Mouse (Mus musculus): ENCODE data around the gene Tagln. TPM values are rescaled to one million over a fixed set of nuclear protein-coding genes. Genes with fewer than 3 reads are reported as not detected.

Tagln gene
- polyA plus RNA-seq (2012; rRNA removed), result 18.3 and 49.8 TPM in 2 replicates

GRCm38 (mm10) chr9:45935628-45936210 lies at the start of gene Tagln:
Gene Tagln (minus strand): TSS chr9:45936058.
- no peak for TF ChIP-seq CTCF (IDR thresholded peaks at IDR 0.05; ENCODE audit: control insufficient read depth, insufficient read depth, insufficient replicate concordance, low read depth, low read length)
- no peak for TF ChIP-seq POLR2A (IDR thresholded peaks at IDR 0.05; ENCODE audit: control insufficient read depth, low read depth, low read length)
- H3K27ac ChIP-seq (ENCODE audit: control insufficient read depth, insufficient read depth, low read depth, low read length), result peak within 1 kb of the TSS; percentile 45
- no peaks in the 10 kb centered on the region for H3K27me3 ChIP-seq (ENCODE audit: control insufficient read depth, insufficient read depth, low read length)
- peak within 1 kb of the TSS; percentile 1; the same call in 1 of the 2 replicates for H3K4me3 ChIP-seq (ENCODE audit: control insufficient read depth, low read depth, low read length)
- H3K4me1 ChIP-seq (ENCODE audit: control insufficient read depth, insufficient read depth, low read length), result peaks cover 5% of the 10 kb centered on the region
- no peaks in the 10 kb centered on the region; the same call in 1 of the 2 replicates for H3K36me3 ChIP-seq (ENCODE audit: control insufficient read depth, insufficient read depth, low read length)

GRCm38 (mm10) chr9:45985229-45985567 lies 49.3 kb upstream of the Tagln start:
- TF ChIP-seq CTCF (IDR thresholded peaks at IDR 0.05; ENCODE audit: control insufficient read depth, insufficient read depth, insufficient replicate concordance, low read depth, low read length) (no peak), POLR2A (IDR thresholded peaks at IDR 0.05; ENCODE audit: control insufficient read depth, low read depth, low read length) (no peak)
- H3K27me3 ChIP-seq (ENCODE audit: control insufficient read depth, insufficient read depth, low read length), result no peaks in the 10 kb centered on the region
- H3K4me1 ChIP-seq (ENCODE audit: control insufficient read depth, insufficient read depth, low read length), result peaks cover 4% of the 10 kb centered on the region; the same call in 1 of the 2 replicates
- no peaks in the 10 kb centered on the region for H3K36me3 ChIP-seq (ENCODE audit: control insufficient read depth, insufficient read depth, low read length)
- peak overlapping the region; percentile 96 for H3K27ac ChIP-seq (ENCODE audit: control insufficient read depth, insufficient read depth, low read depth, low read length)
- peak overlapping the region; percentile 87 for H3K4me3 ChIP-seq (ENCODE audit: control insufficient read depth, low read depth, low read length)

GRCm38 (mm10) chr9:45984409-45985228 lies 48.8 kb upstream of the Tagln start:
- Histone ChIP-seq H3K27me3 (ENCODE audit: control insufficient read depth, insufficient read depth, low read length) (no peaks in the 10 kb centered on the region), H3K4me3 (ENCODE audit: control insufficient read depth, low read depth, low read length) (peak overlapping the region; percentile 87), H3K36me3 (ENCODE audit: control insufficient read depth, insufficient read depth, low read length) (no peaks in the 10 kb centered on the region), H3K27ac (ENCODE audit: control insufficient read depth, insufficient read depth, low read depth, low read length) (peak overlapping the region; percentile 96), H3K4me1 (ENCODE audit: control insufficient read depth, insufficient read depth, low read length) (peaks cover 4% of the 10 kb centered on the region; the same call in 1 of the 2 replicates)
- no peak for TF ChIP-seq CTCF (IDR thresholded peaks at IDR 0.05; ENCODE audit: control insufficient read depth, insufficient read depth, insufficient replicate concordance, low read depth, low read length)
- TF ChIP-seq POLR2A (IDR thresholded peaks at IDR 0.05; ENCODE audit: control insufficient read depth, low read depth, low read length), result peak; percentile 83

- Histone ChIP-seq H3K27ac (ENCODE audit: control insufficient read depth, insufficient read depth, low read depth, low read length) (peak overlapping the region; percentile 96), H3K36me3 (ENCODE audit: control insufficient read depth, insufficient read depth, low read length) (no peaks in the 10 kb centered on the region), H3K4me3 (ENCODE audit: control insufficient read depth, low read depth, low read length) (peak overlapping the region; percentile 87), H3K4me1 (ENCODE audit: control insufficient read depth, insufficient read depth, low read length) (peaks cover 4% of the 10 kb centered on the region; the same call in 1 of the 2 replicates), H3K27me3 (ENCODE audit: control insufficient read depth, insufficient read depth, low read length) (no peaks in the 10 kb centered on the region)
- TF ChIP-seq CTCF (IDR thresholded peaks at IDR 0.05; ENCODE audit: control insufficient read depth, insufficient read depth, insufficient replicate concordance, low read depth, low read length) (no peak), POLR2A (IDR thresholded peaks at IDR 0.05; ENCODE audit: control insufficient read depth, low read depth, low read length) (no peak)
Observed at GRCm38 (mm10) chr9:45983676-45984408, 48.0 kb upstream of the Tagln start.

- no peak overlapping the region for H3K4me3 ChIP-seq (ENCODE audit: control insufficient read depth, low read depth, low read length)
- TF ChIP-seq POLR2A (IDR thresholded peaks at IDR 0.05; ENCODE audit: control insufficient read depth, low read depth, low read length) (no peak), CTCF (IDR thresholded peaks at IDR 0.05; ENCODE audit: control insufficient read depth, insufficient read depth, insufficient replicate concordance, low read depth, low read length) (no peak)
Observed at GRCm38 (mm10) chr9:45981331-45981730, 45.5 kb upstream of the Tagln start.

GRCm38 (mm10) chr9:45980611-45981010 lies 44.8 kb upstream of the Tagln start:
- TF ChIP-seq POLR2A (IDR thresholded peaks at IDR 0.05; ENCODE audit: control insufficient read depth, low read depth, low read length), result no peak
- no peak for TF ChIP-seq CTCF (IDR thresholded peaks at IDR 0.05; ENCODE audit: control insufficient read depth, insufficient read depth, insufficient replicate concordance, low read depth, low read length)
- Histone ChIP-seq H3K4me3 (ENCODE audit: control insufficient read depth, low read depth, low read length) (no peak overlapping the region), H3K36me3 (ENCODE audit: control insufficient read depth, insufficient read depth, low read length) (no peaks in the 10 kb centered on the region)

More at GRCm38 (mm10) chr9:45981331-45981730, 45.5 kb upstream of the Tagln start:
- Histone ChIP-seq H3K36me3 (ENCODE audit: control insufficient read depth, insufficient read depth, low read length) (no peaks in the 10 kb centered on the region), H3K27me3 (ENCODE audit: control insufficient read depth, insufficient read depth, low read length) (no peaks in the 10 kb centered on the region), H3K4me1 (ENCODE audit: control insufficient read depth, insufficient read depth, low read length) (peaks cover 4% of the 10 kb centered on the region; the same call in 1 of the 2 replicates), H3K27ac (ENCODE audit: control insufficient read depth, insufficient read depth, low read depth, low read length) (no peak overlapping the region)

More at GRCm38 (mm10) chr9:45980611-45981010, 44.8 kb upstream of the Tagln start:
- no peaks in the 10 kb centered on the region for H3K27me3 ChIP-seq (ENCODE audit: control insufficient read depth, insufficient read depth, low read length)
- no peak overlapping the region for H3K27ac ChIP-seq (ENCODE audit: control insufficient read depth, insufficient read depth, low read depth, low read length)
- peaks cover 4% of the 10 kb centered on the region; the same call in 1 of the 2 replicates for H3K4me1 ChIP-seq (ENCODE audit: control insufficient read depth, insufficient read depth, low read length)
